Mouse (Mus musculus): ENCODE results near the gene Tmcc1.

The Tmcc1 gene

GRCm38 (mm10) chr6:115968700-115969099 lies 224.6 kb downstream of the Tmcc1 start:
- no peak for DNase-seq
